Mouse (Mus musculus): ENCODE measurements around the gene Gm49378. TPM values are rescaled to one million over a fixed set of nuclear protein-coding genes. Genes with fewer than 3 reads are reported as not detected.

Gm49378 gene
- polyA plus RNA-seq (2012; rRNA removed) (6.8 and 12.2 TPM in 2 replicates), polyA plus RNA-seq (2014; fragmentation: Nextera tagmentation; extraction: Ambion mirVana) (1.5 and 3.7 TPM in 2 replicates)

DNA sequence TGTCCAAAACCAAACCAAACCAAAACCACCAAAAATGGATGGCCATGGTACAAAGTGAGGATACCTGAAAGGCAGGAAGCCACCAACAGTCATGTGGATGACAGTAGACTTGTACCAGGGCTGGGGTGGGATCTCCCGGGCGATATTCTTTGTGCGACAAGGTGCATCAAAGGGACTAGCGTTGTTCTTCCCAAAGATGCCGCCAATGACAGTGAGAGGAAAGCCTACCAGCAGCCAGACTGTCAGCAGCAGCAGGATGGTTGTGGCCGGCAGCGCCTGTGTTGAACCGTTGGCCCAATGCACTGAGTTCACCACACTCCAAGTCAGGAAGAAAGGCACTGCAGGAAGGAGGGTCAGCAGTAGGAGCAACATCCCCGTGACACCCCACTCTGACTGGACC lies at the start of gene Gm49378:
TSS of gene Gm49378 (minus strand) at position 101 of the 400 bp plus-strand sequence.
- no peaks in the 10 kb centered on the region for H3K9me3 ChIP-seq (ENCODE audit: control insufficient read depth, low read length)
- no peak within 1 kb of the TSS for H3K27ac ChIP-seq (replicated peaks; ENCODE audit: low read depth, low read length)
- TF ChIP-seq POLR2A (IDR thresholded peaks at IDR 0.05; ENCODE audit: borderline replicate concordance, extremely low read depth, insufficient read depth, insufficient read length), result no peak
- H3K4me2 ChIP-seq (replicated peaks; ENCODE audit: low read depth, low read length, severe bottlenecking), result no peak within 1 kb of the TSS
- no peak for DNase-seq (ENCODE audit: low spot score)
- no peaks in the 10 kb centered on the region for H3K27me3 ChIP-seq (ENCODE audit: control insufficient read depth, insufficient read depth, low read length)
- H3K4me1 ChIP-seq (ENCODE audit: control insufficient read depth, insufficient read depth, low read length), result peaks cover 8% of the 10 kb centered on the region
- no peak for ATAC-seq (ENCODE audit: low FRiP score, low read depth)
- H3K9ac ChIP-seq (ENCODE audit: low read depth, low read length, severe bottlenecking), result no peak within 1 kb of the TSS
- peaks cover 61% of the 10 kb centered on the region for H3K36me3 ChIP-seq (ENCODE audit: control insufficient read depth, insufficient read depth, low read length)
- no peak within 1 kb of the TSS for H3K4me3 ChIP-seq (replicated peaks; ENCODE audit: low read length)
- 97% methylated on average over 9 of the region's 9 CpGs for WGBS

DNA sequence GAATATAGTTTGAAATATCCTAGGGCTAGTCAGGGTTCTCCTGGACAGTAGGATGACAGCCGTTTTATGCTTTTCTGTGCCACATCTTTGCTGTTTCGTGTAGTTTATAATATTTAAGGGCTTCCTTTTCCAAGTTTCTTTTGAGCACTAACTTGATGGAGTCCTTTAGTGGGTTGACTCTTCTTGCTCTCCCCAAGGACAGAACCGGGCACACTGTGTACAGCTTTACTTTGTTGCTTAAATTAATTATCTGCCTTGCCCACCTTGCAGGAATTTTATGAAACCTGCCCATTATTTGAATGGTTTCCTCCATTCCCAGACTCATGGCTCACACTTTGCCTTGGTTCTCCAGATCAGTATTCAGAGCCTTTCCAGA lies 44.4 kb upstream of the Gm49378 start:
- 14% methylated on average over 3 of the region's 3 CpGs for WGBS
- no peaks in the 10 kb centered on the region for H3K9me3 ChIP-seq (ENCODE audit: control insufficient read depth, low read length)
- peak overlapping the region; percentile 66 for H3K4me2 ChIP-seq (replicated peaks; ENCODE audit: low read depth, low read length, severe bottlenecking)
- TF ChIP-seq POLR2A (IDR thresholded peaks at IDR 0.05; ENCODE audit: borderline replicate concordance, extremely low read depth, insufficient read depth, insufficient read length), result no peak
- H3K4me3 ChIP-seq (replicated peaks; ENCODE audit: low read length), result peak overlapping the region; percentile 74
- H3K9ac ChIP-seq (ENCODE audit: low read depth, low read length, severe bottlenecking), result peak overlapping the region; percentile 74; the same call in 1 of the 2 replicates
- no peak; the same call in 1 of the 2 replicates for ATAC-seq (ENCODE audit: low FRiP score, low read depth)
- peak overlapping the region; percentile 85 for H3K27ac ChIP-seq (replicated peaks; ENCODE audit: low read depth, low read length)
- H3K36me3 ChIP-seq (ENCODE audit: control insufficient read depth, insufficient read depth, low read length), result peaks cover 36% of the 10 kb centered on the region
- H3K4me1 ChIP-seq (ENCODE audit: control insufficient read depth, insufficient read depth, low read length), result peaks cover 3% of the 10 kb centered on the region; the same call in 1 of the 2 replicates
- H3K27me3 ChIP-seq (ENCODE audit: control insufficient read depth, insufficient read depth, low read length), result no peaks in the 10 kb centered on the region
- no peak for DNase-seq (ENCODE audit: low spot score)

DNA sequence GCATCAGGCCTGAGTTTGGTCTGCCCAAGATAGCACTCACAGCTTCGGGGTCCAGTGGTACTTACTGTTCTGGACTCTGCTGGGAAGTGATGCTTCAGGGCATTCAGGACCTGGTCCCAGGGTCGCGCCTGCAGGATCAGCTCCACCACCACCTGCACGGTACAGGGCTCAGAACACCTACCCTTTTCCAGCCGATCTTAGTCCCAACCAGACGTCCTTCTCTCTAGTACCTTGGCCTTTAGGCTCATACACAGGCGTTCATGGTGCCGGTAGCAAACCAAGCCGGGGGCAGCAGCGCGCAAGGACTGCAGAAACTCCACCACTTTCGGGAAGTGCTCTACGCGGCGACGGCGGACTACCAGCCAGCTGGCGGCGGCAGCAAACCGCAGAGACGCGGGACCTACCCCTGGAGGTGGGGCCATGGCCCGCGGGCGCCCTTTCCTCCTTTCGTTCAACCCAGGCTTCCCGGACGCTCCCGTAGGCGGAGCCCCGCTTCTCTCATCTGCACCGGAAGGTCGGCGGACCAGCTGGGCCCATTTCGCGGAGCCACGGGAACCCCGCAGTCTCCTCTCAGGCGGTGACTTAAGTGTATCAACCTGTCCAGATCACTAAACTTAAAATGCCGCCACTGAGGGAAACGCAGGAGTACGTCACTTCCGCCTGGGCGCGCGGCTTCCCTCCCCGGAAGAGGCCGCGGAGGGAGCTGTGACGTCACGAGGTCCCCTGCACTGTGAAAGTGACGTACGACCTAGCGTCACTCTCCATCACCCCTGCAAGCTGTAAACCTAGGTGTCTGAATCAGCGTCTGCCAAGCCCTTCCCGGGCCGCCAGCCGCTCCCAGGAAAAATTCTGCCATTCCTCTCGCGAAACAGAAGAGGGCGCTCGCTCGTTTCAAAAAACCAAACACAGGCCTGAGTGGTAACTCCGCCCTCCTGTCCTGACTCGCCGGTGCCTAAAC lies 43.7 kb upstream of the Gm49378 start, which contains the start of gene Tinf2:
TSS of gene Tinf2 (minus strand) at position 661 of the 958 bp plus-strand sequence.
- under 1% methylated on average over 60 of the region's 66 CpGs for WGBS
- H3K4me1 ChIP-seq (ENCODE audit: control insufficient read depth, insufficient read depth, low read length), result peaks cover 3% of the 10 kb centered on the region; the same call in 1 of the 2 replicates

GRCm38 (mm10) chr14:55677615-55678014 lies 39.9 kb upstream of the Gm49378 start:
- H3K27me3 ChIP-seq (ENCODE audit: control insufficient read depth, insufficient read depth, low read length), result no peaks in the 10 kb centered on the region
- no peaks in the 10 kb centered on the region for H3K9me3 ChIP-seq (ENCODE audit: control insufficient read depth, low read length)
- peaks cover 9% of the 10 kb centered on the region for H3K4me1 ChIP-seq (ENCODE audit: control insufficient read depth, insufficient read depth, low read length)
- no peak for DNase-seq (ENCODE audit: low spot score)
- 80% methylated on average over 4 of the region's 4 CpGs for WGBS
- no peak overlapping the region for H3K9ac ChIP-seq (ENCODE audit: low read depth, low read length, severe bottlenecking)
- H3K27ac ChIP-seq (replicated peaks; ENCODE audit: low read depth, low read length), result no peak overlapping the region
- no peak overlapping the region for H3K4me2 ChIP-seq (replicated peaks; ENCODE audit: low read depth, low read length, severe bottlenecking)
- no peak for ATAC-seq (ENCODE audit: low FRiP score, low read depth)
- H3K36me3 ChIP-seq (ENCODE audit: control insufficient read depth, insufficient read depth, low read length), result peaks cover 58% of the 10 kb centered on the region
- TF ChIP-seq POLR2A (IDR thresholded peaks at IDR 0.05; ENCODE audit: borderline replicate concordance, extremely low read depth, insufficient read depth, insufficient read length), result no peak
- H3K4me3 ChIP-seq (replicated peaks; ENCODE audit: low read length), result no peak overlapping the region

More for the DNA sequence above, 43.7 kb upstream of the Gm49378 start, which contains the start of gene Tinf2:
- Histone ChIP-seq H3K9me3 (ENCODE audit: control insufficient read depth, low read length) (no peaks in the 10 kb centered on the region), H3K36me3 (ENCODE audit: control insufficient read depth, insufficient read depth, low read length) (peaks cover 43% of the 10 kb centered on the region), H3K27ac (replicated peaks; ENCODE audit: low read depth, low read length) (peak within 1 kb of the TSS; percentile 85), H3K9ac (ENCODE audit: low read depth, low read length, severe bottlenecking) (peak within 1 kb of the TSS; percentile 74), H3K4me3 (replicated peaks; ENCODE audit: low read length) (peak within 1 kb of the TSS; percentile 74), H3K27me3 (ENCODE audit: control insufficient read depth, insufficient read depth, low read length) (no peaks in the 10 kb centered on the region), H3K4me2 (replicated peaks; ENCODE audit: low read depth, low read length, severe bottlenecking) (peak within 1 kb of the TSS; percentile 66)
- 0 out of 2 replicates have a peak, but pooled peaks have one; percentile 39 for TF ChIP-seq POLR2A (IDR thresholded peaks at IDR 0.05; ENCODE audit: borderline replicate concordance, extremely low read depth, insufficient read depth, insufficient read length)
- DNase-seq (ENCODE audit: low spot score), result peak; percentile 97
- peak; percentile 97 for ATAC-seq (ENCODE audit: low FRiP score, low read depth)

DNA sequence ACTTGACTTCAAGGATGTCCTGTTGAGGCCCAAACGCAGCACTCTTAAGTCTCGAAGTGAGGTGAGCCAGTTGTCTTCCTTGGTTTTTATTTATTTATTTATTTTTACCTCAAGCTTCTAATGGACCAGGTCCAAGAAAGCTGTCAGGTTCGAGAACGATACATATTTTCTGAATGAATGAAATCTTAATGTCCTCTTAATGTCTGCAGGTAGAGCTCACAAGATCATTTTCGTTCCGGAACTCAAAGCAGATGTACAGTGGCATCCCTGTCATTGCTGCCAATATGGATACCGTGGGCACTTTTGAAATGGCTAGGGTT lies 35.0 kb upstream of the Gm49378 start:
- Histone ChIP-seq H3K27ac (replicated peaks; ENCODE audit: low read depth, low read length) (peak overlapping the region; percentile 45; the same call in 1 of the 2 replicates), H3K36me3 (ENCODE audit: control insufficient read depth, insufficient read depth, low read length) (peaks cover 35% of the 10 kb centered on the region), H3K9me3 (ENCODE audit: control insufficient read depth, low read length) (no peaks in the 10 kb centered on the region), H3K9ac (ENCODE audit: low read depth, low read length, severe bottlenecking) (peak overlapping the region; percentile 78), H3K4me1 (ENCODE audit: control insufficient read depth, insufficient read depth, low read length) (peaks cover 10% of the 10 kb centered on the region), H3K4me3 (replicated peaks; ENCODE audit: low read length) (peak overlapping the region; percentile 74), H3K4me2 (replicated peaks; ENCODE audit: low read depth, low read length, severe bottlenecking) (peak overlapping the region; percentile 59), H3K27me3 (ENCODE audit: control insufficient read depth, insufficient read depth, low read length) (no peaks in the 10 kb centered on the region)
- TF ChIP-seq POLR2A (IDR thresholded peaks at IDR 0.05; ENCODE audit: borderline replicate concordance, extremely low read depth, insufficient read depth, insufficient read length), result no peak
- no peak for DNase-seq (ENCODE audit: low spot score)
- 76% methylated on average over 7 of the region's 7 CpGs for WGBS
- no peak for ATAC-seq (ENCODE audit: low FRiP score, low read depth)
